Mouse (Mus musculus) spleen, adult 2 months (tissue): ENCODE measurements around the gene Ugp2. TPM values are rescaled to one million over a fixed set of nuclear protein-coding genes. Genes with fewer than 3 reads are reported as not detected.
"Not testable (repeated sequence)": the region's sequence is repeated elsewhere in the genome, so short reads cannot be mapped to it uniquely, and the experiment has no call there.

Experiments
- DNase-seq, 2 experiments: peaks; one replicate each; pipeline versions ENCODE4 v3.0.0 to v3.0.0-alpha.2; 2012 to 2021; ENCODE audit warnings: low spot score in 2 of 2, low read depth in 1 of 2
- H3K27ac ChIP-seq: fragments of 200-500 bp; 2 replicates; pipeline ENCODE4 v1.5.1; 2012; ENCODE audit warnings: low read length, inconsistent platforms; ENCODE audit not compliant: insufficient read depth
- H3K27me3 ChIP-seq: fragments of 200-500 bp; 2 replicates; pipeline ENCODE4 v1.6.1; 2012; ENCODE audit warnings: mild to moderate bottlenecking, moderate library complexity, low read length, inconsistent platforms; ENCODE audit not compliant: control insufficient read depth, insufficient read depth
- H3K36me3 ChIP-seq: fragments of 200-500 bp; 2 replicates; pipeline ENCODE4 v1.6.1; 2012; ENCODE audit warnings: mild to moderate bottlenecking, low read length, inconsistent platforms; ENCODE audit not compliant: control insufficient read depth, insufficient read depth
- H3K4me1 ChIP-seq: fragments of 200-500 bp; 2 replicates; pipeline ENCODE4 v1.6.1; 2011; ENCODE audit warnings: inconsistent platforms; ENCODE audit not compliant: control insufficient read depth, insufficient read depth, insufficient read length
- H3K4me3 ChIP-seq: fragments of 200-500 bp; 2 replicates; pipeline ENCODE4 v1.5.1; 2011; ENCODE audit warnings: mild to moderate bottlenecking, inconsistent platforms; ENCODE audit not compliant: insufficient read depth, insufficient read length; ENCODE audit errors: extremely low read depth
- CTCF ChIP-seq: fragments of 200-500 bp; IDR thresholded peaks from 2 replicates; pipeline ENCODE4 v1.5.1; 2011; ENCODE audit warnings: mild to moderate bottlenecking, inconsistent platforms; ENCODE audit not compliant: insufficient read depth, insufficient read length, insufficient replicate concordance; ENCODE audit errors: extremely low read depth
- POLR2A ChIP-seq: fragments of 200-500 bp; IDR thresholded peaks from 2 replicates; pipeline ENCODE4 v1.6.1; 2011; ENCODE audit warnings: low read depth, low read length, inconsistent platforms
- WGBS: fragments of 180-500 bp; shearing (Covaris S2); methylation state at CpG from one replicate; pipeline ENCODE4 v1.1.7; 2018; 5-methylcytosine and 5-hydroxymethylcytosine counted together
- polyA plus RNA-seq: library from polyadenylated mRNA; depleted of rRNA; stranded (reverse); fragments of >200 nt; gene quantifications from 2 replicates; pipeline ENCODE4 v1.2.3, GENCODE M21; 2012; rRNA removed

Gene Ugp2
- polyA plus RNA-seq, 1 experiment: 1.8 TPM

DNA sequence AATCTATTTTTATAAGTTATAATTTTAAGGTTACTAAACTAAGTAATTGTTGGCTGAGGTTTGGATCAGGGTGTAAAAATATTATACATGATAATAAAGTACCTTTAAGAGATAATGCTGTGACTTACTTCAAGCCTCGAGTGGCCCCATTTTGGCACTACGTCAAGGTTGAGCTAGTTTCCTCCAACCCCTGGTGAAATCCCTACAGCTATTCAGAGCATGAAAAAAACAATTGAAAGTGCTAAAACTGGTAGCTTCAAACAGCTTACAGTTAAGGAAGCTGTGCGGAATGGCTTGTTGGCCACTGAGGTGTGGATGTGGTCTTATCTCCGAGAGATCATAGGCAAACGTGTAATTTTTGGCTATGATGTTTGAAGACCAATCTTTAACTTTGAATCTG, 75.5 kb downstream of the Ugp2 start:
- 68% methylated on average over 5 of the region's 5 CpGs for WGBS
- DNase-seq: no peak
- 0 out of 2 replicates have a peak, but pooled peaks cover 2% of the 10 kb centered on the region for H3K4me1 ChIP-seq
- peaks cover 8% of the 10 kb centered on the region for H3K36me3 ChIP-seq
- H3K27ac ChIP-seq: no peak overlapping the region
- TF ChIP-seq CTCF (no peak), POLR2A (no peak)
- no peak overlapping the region for H3K4me3 ChIP-seq
- H3K27me3 ChIP-seq: no peaks in the 10 kb centered on the region

DNA sequence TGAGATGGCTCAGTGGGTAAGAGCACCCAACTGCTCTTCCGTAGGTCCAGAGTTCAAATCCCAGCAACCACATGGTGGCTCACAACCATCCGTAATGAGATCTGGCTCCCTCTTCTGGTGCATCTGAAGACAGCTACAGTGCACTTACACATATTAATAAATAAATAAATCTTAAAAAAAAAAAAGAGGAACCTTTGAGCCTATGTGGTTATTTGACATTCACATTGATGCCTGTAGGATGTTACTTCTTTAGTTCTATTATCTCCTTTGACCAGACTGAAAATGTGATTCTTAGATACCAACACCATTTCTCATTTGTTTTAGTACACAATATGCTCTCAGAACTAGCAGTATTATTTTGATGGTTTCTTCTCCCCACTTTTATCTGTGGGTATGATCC, 82.8 kb downstream of the Ugp2 start:
- WGBS: 96% methylated on average over 2 of the region's 2 CpGs
- H3K27me3 ChIP-seq, H3K27ac ChIP-seq, H3K4me3 ChIP-seq, DNase-seq, H3K36me3 ChIP-seq, H3K4me1 ChIP-seq: not testable (repeated sequence)

DNA sequence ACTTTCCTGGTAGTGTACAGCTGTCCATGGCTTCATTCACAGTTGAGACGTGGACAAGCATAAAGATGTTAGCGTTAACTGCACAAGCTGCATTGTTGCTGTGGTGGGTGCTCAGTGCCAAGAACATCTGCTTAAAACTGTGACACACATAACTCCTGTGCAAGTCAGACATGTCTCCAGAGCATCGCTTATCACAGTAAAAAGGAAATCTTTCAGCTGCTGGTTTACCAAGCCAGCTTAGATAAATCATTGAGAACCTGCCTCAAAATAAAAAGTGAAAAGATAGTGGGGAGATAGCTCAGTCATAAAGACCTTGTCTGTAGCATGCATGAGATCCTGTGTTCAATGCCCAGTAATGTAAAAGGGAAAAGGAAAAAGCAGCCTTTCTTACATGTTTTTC, 84.6 kb downstream of the Ugp2 start:
- no peak for DNase-seq
- no peaks in the 10 kb centered on the region for H3K4me1 ChIP-seq
- H3K4me3 ChIP-seq: no peak overlapping the region
- TF ChIP-seq POLR2A: no peak
- H3K27ac ChIP-seq: no peak overlapping the region
- H3K36me3 ChIP-seq: peaks cover 1% of the 10 kb centered on the region; the same call in 1 of the 2 replicates
- WGBS: 84% methylated on average over 3 of the region's 3 CpGs
- no peaks in the 10 kb centered on the region for H3K27me3 ChIP-seq

DNA sequence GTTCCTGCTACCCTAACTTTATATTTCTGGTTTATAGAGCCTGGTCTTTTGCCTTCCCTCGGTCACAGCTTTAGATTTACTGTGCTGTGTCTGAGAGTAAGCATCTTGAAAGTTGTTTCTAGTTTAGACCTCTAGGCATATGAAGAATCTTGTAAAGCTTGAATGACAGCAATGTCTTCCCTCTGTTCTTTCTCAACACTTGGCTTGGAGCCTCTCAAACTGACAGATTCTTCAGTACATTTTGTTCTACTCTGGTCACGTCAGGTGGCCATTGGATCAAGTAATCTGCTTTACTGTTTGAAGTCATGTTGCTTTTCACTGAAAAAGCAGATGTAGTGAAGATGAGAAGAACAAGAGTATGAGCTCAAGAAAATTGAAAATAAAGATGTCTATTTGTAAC, 94.8 kb downstream of the Ugp2 start:
- Histone ChIP-seq H3K36me3 (peaks cover 6% of the 10 kb centered on the region; the same call in 1 of the 2 replicates), H3K27ac (no peak overlapping the region), H3K4me3 (no peak overlapping the region), H3K4me1 (peaks cover 2% of the 10 kb centered on the region), H3K27me3 (no peaks in the 10 kb centered on the region)
- 96% methylated on average over 2 of the region's 2 CpGs for WGBS
- TF ChIP-seq POLR2A: no peak
- TF ChIP-seq CTCF: no peak
- no peak for DNase-seq

Other genes with a start within 250 kb of the Ugp2 start
- gene Vps54, start 131.9 kb downstream of the Ugp2 start, polyA plus RNA-seq: 6.7 and 7.0 TPM in 2 replicates
- 0.66 and 1.4 TPM in 2 replicates for gene Wdpcp, start 201.0 kb upstream of the Ugp2 start, polyA plus RNA-seq
- 45.0 and 52.0 TPM in 2 replicates for gene Mdh1, start 201.2 kb upstream of the Ugp2 start, polyA plus RNA-seq